Mouse (Mus musculus) kidney, embryonic 14.5 days (tissue): ENCODE measurements around the gene Srebf2. TPM values are rescaled to one million over a fixed set of nuclear protein-coding genes. Genes with fewer than 3 reads are reported as not detected.

ENCODE experiments used
- ATAC-seq: fragments of 200-750 bp; cut with Nextera tagmentation; 2 replicates; pipeline ENCODE4 v1.8.0; 2017; ENCODE audit warnings: moderate number of reproducible peaks, mild to moderate bottlenecking, moderate TSS enrichment, moderate library complexity; ENCODE audit not compliant: low FRiP score, low TSS enrichment
- H3K27ac ChIP-seq: fragments of 300-500 bp; sonication (generic); 2 replicates; pipeline ENCODE4 v1.5.1; 2014; ENCODE audit warnings: low read depth, mild to moderate bottlenecking, low read length, moderate library complexity, mixed read lengths
- H3K27me3 ChIP-seq: fragments of 300-500 bp; sonication (generic); 2 replicates; pipeline ENCODE4 v1.6.1; 2014; ENCODE audit warnings: mild to moderate bottlenecking, low read length; ENCODE audit not compliant: control insufficient read depth, insufficient read depth
- H3K36me3 ChIP-seq: fragments of 300-500 bp; sonication (generic); 2 replicates; pipeline ENCODE4 v1.6.1; 2014; ENCODE audit warnings: low read length, mixed read lengths; ENCODE audit not compliant: control insufficient read depth, insufficient read depth
- H3K4me1 ChIP-seq: fragments of 300-500 bp; sonication (generic); 2 replicates; pipeline ENCODE4 v1.6.1; 2014; ENCODE audit warnings: low read length, mixed read lengths; ENCODE audit not compliant: control insufficient read depth, insufficient read depth
- H3K4me2 ChIP-seq: fragments of 300-500 bp; sonication (generic); replicated peaks from 2 replicates; pipeline ENCODE4 v1.6.1; 2014; ENCODE audit warnings: low read depth, mild to moderate bottlenecking, low read length
- H3K4me3 ChIP-seq: fragments of 300-500 bp; sonication (generic); 2 replicates; pipeline ENCODE4 v1.5.1; 2014; ENCODE audit warnings: mild to moderate bottlenecking, low read length
- H3K9ac ChIP-seq: fragments of 300-500 bp; sonication (generic); 2 replicates; pipeline ENCODE4 v1.6.1; 2014; ENCODE audit warnings: low read depth, mild to moderate bottlenecking, low read length, moderate library complexity
- H3K9me3 ChIP-seq: fragments of 300-500 bp; sonication (generic); 2 replicates; pipeline ENCODE4 v1.6.1; 2016; ENCODE audit warnings: low read length; ENCODE audit not compliant: control insufficient read depth
- WGBS: fragments of 180-500 bp; shearing (Covaris S2); extraction: QIAGEN DNeasy Blood & Tissue Kit; methylation state at CpG from one replicate; pipeline ENCODE4 v1.1.7; 2014; 5-methylcytosine and 5-hydroxymethylcytosine counted together
- polyA plus RNA-seq: library from polyadenylated mRNA; unstranded; fragments of >200 nt; fragmentation: Nextera tagmentation; extraction: Ambion mirVana; gene quantifications from 2 replicates; pipeline ENCODE4 v1.2.1, GENCODE M21; 2014

The Srebf2 gene
- polyA plus RNA-seq, 1 experiment from 2014 or later, result 114 TPM

GRCm38 (mm10) chr15:82212752-82213063 lies 65.7 kb downstream of the Srebf2 start, which contains the start of gene Shisa8:
Shisa8 (minus strand) TSS chr15:82212815.
- H3K4me1 ChIP-seq, result peaks cover 16% of the 10 kb centered on the region
- peaks cover 87% of the 10 kb centered on the region for H3K27me3 ChIP-seq
- peak within 1 kb of the TSS; percentile 76 for H3K4me2 ChIP-seq
- H3K27ac ChIP-seq, result no peak within 1 kb of the TSS
- under 1% methylated on average over 24 of the region's 34 CpGs for WGBS
- H3K9me3 ChIP-seq, result no peaks in the 10 kb centered on the region
- peak within 1 kb of the TSS; percentile 41 for H3K4me3 ChIP-seq
- no peaks in the 10 kb centered on the region for H3K36me3 ChIP-seq
- no peak; the same call in 1 of the 2 replicates for ATAC-seq
- peak within 1 kb of the TSS; percentile 34 for H3K9ac ChIP-seq

- ATAC-seq, result no peak
- peak overlapping the region; percentile 41; the same call in 1 of the 2 replicates for H3K4me3 ChIP-seq
- H3K9ac ChIP-seq, result no peak overlapping the region
- 8% methylated on average over 4 of the region's 4 CpGs for WGBS
- H3K36me3 ChIP-seq, result no peaks in the 10 kb centered on the region
- peaks cover 82% of the 10 kb centered on the region for H3K27me3 ChIP-seq
- no peak overlapping the region for H3K4me2 ChIP-seq
- no peak overlapping the region for H3K27ac ChIP-seq
- no peaks in the 10 kb centered on the region for H3K9me3 ChIP-seq
- H3K4me1 ChIP-seq, result peaks cover 16% of the 10 kb centered on the region
Observed at GRCm38 (mm10) chr15:82213222-82213621, 66.2 kb downstream of the Srebf2 start.

DNA sequence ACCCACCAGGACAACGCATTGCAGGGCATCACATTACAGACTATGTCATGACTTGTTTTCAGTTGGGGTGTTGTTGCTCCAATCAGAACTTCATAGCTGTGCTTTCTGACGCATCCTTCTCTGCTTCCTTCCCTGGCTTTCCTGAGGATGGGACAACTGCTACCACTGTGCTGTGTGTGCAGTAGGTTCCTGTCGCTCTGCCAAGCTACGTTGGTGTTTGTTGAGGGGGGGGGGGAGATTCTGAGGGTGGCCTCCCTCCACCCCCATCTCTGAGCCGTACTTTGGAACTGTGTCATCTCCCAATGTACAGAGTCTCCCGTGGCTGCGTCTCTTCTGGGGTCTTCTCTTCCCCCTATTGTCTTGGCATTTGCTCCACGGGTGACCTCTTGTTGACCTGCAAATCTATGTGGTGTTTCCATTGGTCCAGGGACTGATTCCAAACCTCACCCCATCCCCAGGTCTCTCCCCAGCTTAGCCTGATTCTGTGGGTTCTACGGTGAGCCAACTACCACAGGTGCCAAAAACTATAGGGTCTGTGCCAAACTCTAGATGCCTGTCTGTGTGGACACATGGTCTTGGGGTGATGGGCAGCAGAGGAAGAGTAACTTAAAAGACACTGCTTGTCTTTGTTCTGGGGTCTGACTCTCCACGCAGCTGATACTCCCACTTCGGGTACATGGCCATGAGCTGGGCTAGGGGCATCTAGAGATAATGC lies 68.5 kb downstream of the Srebf2 start:
- WGBS, result 57% methylated on average over 11 of the region's 11 CpGs
- Histone ChIP-seq H3K27me3 (peaks cover 65% of the 10 kb centered on the region), H3K4me2 (no peak overlapping the region), H3K27ac (no peak overlapping the region), H3K36me3 (no peaks in the 10 kb centered on the region), H3K9ac (no peak overlapping the region), H3K4me3 (no peak overlapping the region), H3K9me3 (no peaks in the 10 kb centered on the region), H3K4me1 (peaks cover 16% of the 10 kb centered on the region)
- no peak for ATAC-seq

DNA sequence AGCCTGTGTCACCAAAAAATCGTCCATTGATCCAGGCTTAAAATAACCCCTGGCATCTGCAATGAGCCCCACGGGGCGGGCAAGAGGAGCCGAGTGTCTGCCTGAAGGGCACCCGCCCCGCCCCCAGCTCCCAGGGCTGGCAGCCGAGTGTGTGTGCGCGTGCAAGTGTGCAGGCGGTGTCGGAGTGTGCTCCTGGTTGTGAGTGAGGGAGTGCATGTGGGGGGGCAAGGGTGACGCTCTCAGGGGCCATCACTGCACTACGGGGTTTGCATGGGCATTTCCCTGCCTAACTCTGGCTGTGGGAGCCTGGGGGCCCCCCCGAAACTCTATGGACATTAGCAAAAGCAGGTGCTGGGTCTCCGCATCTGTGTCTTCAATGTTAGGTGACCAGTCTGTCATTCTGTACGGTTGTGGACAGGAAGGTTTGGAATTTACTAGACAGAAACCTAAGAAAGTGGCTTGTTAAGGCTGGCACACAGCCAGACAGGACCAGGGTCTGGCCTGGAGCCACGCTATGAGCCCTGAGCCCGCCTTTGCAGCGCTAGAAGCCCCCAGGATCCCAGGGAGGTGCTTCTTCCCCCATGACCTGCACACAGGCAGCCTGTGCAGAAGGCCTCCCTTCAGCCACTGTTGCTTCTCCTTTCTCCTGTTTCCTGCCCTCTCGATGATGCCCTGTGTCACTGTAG lies 69.3 kb downstream of the Srebf2 start:
- Histone ChIP-seq H3K4me3 (no peak overlapping the region), H3K27me3 (peaks cover 57% of the 10 kb centered on the region), H3K36me3 (no peaks in the 10 kb centered on the region), H3K9me3 (no peaks in the 10 kb centered on the region), H3K9ac (no peak overlapping the region), H3K4me2 (no peak overlapping the region), H3K4me1 (peaks cover 12% of the 10 kb centered on the region), H3K27ac (no peak overlapping the region)
- 61% methylated on average over 20 of the region's 20 CpGs for WGBS
- ATAC-seq, result no peak

- no peak for ATAC-seq
- Histone ChIP-seq H3K4me3 (no peak overlapping the region), H3K9me3 (no peaks in the 10 kb centered on the region), H3K27me3 (peaks cover 50% of the 10 kb centered on the region), H3K9ac (no peak overlapping the region), H3K4me2 (no peak overlapping the region), H3K27ac (no peak overlapping the region), H3K4me1 (peaks cover 7% of the 10 kb centered on the region), H3K36me3 (no peaks in the 10 kb centered on the region)
- 14% methylated on average over 7 of the region's 7 CpGs for WGBS
Observed at GRCm38 (mm10) chr15:82217039-82217438, 70.1 kb downstream of the Srebf2 start.

GRCm38 (mm10) chr15:82217980-82218379 lies 71.0 kb downstream of the Srebf2 start:
- H3K27me3 ChIP-seq, result peaks cover 46% of the 10 kb centered on the region
- H3K4me1 ChIP-seq, result no peaks in the 10 kb centered on the region
- no peak overlapping the region for H3K9ac ChIP-seq
- WGBS, result 26% methylated on average over 9 of the region's 9 CpGs
- no peak overlapping the region for H3K4me3 ChIP-seq
- H3K27ac ChIP-seq, result no peak overlapping the region
- no peaks in the 10 kb centered on the region for H3K36me3 ChIP-seq
- H3K9me3 ChIP-seq, result no peaks in the 10 kb centered on the region
- no peak overlapping the region for H3K4me2 ChIP-seq
- ATAC-seq, result no peak

- H3K4me3 ChIP-seq, result no peak overlapping the region
- no peak overlapping the region for H3K9ac ChIP-seq
- no peak for ATAC-seq
- H3K27ac ChIP-seq, result no peak overlapping the region
- H3K27me3 ChIP-seq, result peaks cover 46% of the 10 kb centered on the region
- no peak overlapping the region for H3K4me2 ChIP-seq
- 69% methylated on average over 26 of the region's 26 CpGs for WGBS
- no peaks in the 10 kb centered on the region for H3K36me3 ChIP-seq
- no peaks in the 10 kb centered on the region for H3K9me3 ChIP-seq
- H3K4me1 ChIP-seq, result peaks cover 3% of the 10 kb centered on the region; the same call in 1 of the 2 replicates
Observed at GRCm38 (mm10) chr15:82218778-82219666, 72.0 kb downstream of the Srebf2 start.

- no peak overlapping the region for H3K9ac ChIP-seq
- no peaks in the 10 kb centered on the region for H3K9me3 ChIP-seq
- ATAC-seq, result no peak
- H3K36me3 ChIP-seq, result no peaks in the 10 kb centered on the region
- H3K27me3 ChIP-seq, result peaks cover 40% of the 10 kb centered on the region
- no peak overlapping the region for H3K27ac ChIP-seq
- 76% methylated on average over 11 of the region's 12 CpGs for WGBS
- no peak overlapping the region for H3K4me3 ChIP-seq
- H3K4me2 ChIP-seq, result no peak overlapping the region
- peaks cover 8% of the 10 kb centered on the region; the same call in 1 of the 2 replicates for H3K4me1 ChIP-seq
Observed at GRCm38 (mm10) chr15:82220003-82220675, 73.2 kb downstream of the Srebf2 start.
